Mouse (Mus musculus) midbrain, embryonic 12.5 days (tissue): Measurements from ENCODE around the gene Opn3. TPM values are rescaled to one million over a fixed set of nuclear protein-coding genes. Genes with fewer than 3 reads are reported as not detected.

Source experiments
- ATAC-seq: fragments of 200-750 bp; cut with Nextera tagmentation; 2 replicates; pipeline ENCODE4 v1.8.0; 2017; ENCODE audit warnings: low read depth, moderate TSS enrichment, moderate library complexity; ENCODE audit not compliant: low FRiP score
- H3K27ac ChIP-seq: fragments of 300-500 bp; sonication (generic); replicated peaks from 2 replicates; pipeline ENCODE4 v1.5.1; 2016; ENCODE audit warnings: mild to moderate bottlenecking
- H3K27me3 ChIP-seq: fragments of 300-500 bp; sonication (generic); 2 replicates; pipeline ENCODE4 v1.6.1; 2016; ENCODE audit warnings: mild to moderate bottlenecking
- H3K36me3 ChIP-seq: fragments of 300-500 bp; sonication (generic); 2 replicates; pipeline ENCODE4 v1.6.1; 2016
- H3K4me1 ChIP-seq: fragments of 300-500 bp; sonication (generic); 2 replicates; pipeline ENCODE4 v1.6.1; 2016
- H3K4me2 ChIP-seq: fragments of 300-500 bp; sonication (generic); replicated peaks from 2 replicates; pipeline ENCODE4 v1.6.1; 2016; ENCODE audit warnings: mild to moderate bottlenecking, moderate library complexity
- H3K4me3 ChIP-seq: fragments of 300-500 bp; sonication (generic); 2 replicates; pipeline ENCODE4 v1.5.1; 2016; ENCODE audit warnings: mild to moderate bottlenecking
- H3K9ac ChIP-seq: fragments of 300-500 bp; sonication (generic); replicated peaks from 2 replicates; pipeline ENCODE4 v1.6.1; 2016; ENCODE audit warnings: mild to moderate bottlenecking, moderate library complexity
- H3K9me3 ChIP-seq: fragments of 300-500 bp; sonication (generic); 2 replicates; pipeline ENCODE4 v1.6.1; 2016; ENCODE audit warnings: mild to moderate bottlenecking
- WGBS: fragments of 180-500 bp; shearing (Covaris S2); methylation state at CpG from one replicate; pipeline ENCODE4 v1.1.7; 2016; 5-methylcytosine and 5-hydroxymethylcytosine counted together
- polyA plus RNA-seq: library from polyadenylated mRNA; unstranded; fragments of >200 nt; fragmentation: Nextera tagmentation; extraction: Ambion mirVana; gene quantifications from 2 replicates; pipeline ENCODE4 v1.2.1, GENCODE M21; 2016

Opn3 gene
- polyA plus RNA-seq, 1 experiment from 2014 or later: 11.9 TPM

GRCm38 (mm10) chr1:175643496-175644265 is 48.9 kb downstream of the Opn3 start:
- no peak overlapping the region for H3K4me3 ChIP-seq
- H3K4me2 ChIP-seq: no peak overlapping the region
- no peak for ATAC-seq
- H3K36me3 ChIP-seq: no peaks in the 10 kb centered on the region
- no peaks in the 10 kb centered on the region for H3K9me3 ChIP-seq
- H3K4me1 ChIP-seq: no peaks in the 10 kb centered on the region
- H3K27ac ChIP-seq: no peak overlapping the region
- H3K9ac ChIP-seq: no peak overlapping the region
- H3K27me3 ChIP-seq: 0 out of 2 replicates have a peak, but pooled peaks cover 4% of the 10 kb centered on the region
- 75% methylated on average over 5 of the region's 5 CpGs for WGBS

GRCm38 (mm10) chr1:175640435-175641150 is 52.0 kb downstream of the Opn3 start:
- no peaks in the 10 kb centered on the region for H3K4me1 ChIP-seq
- H3K9ac ChIP-seq: no peak overlapping the region
- no peak overlapping the region for H3K4me2 ChIP-seq
- no peak overlapping the region for H3K4me3 ChIP-seq
- ATAC-seq: no peak
- no peaks in the 10 kb centered on the region for H3K36me3 ChIP-seq
- H3K9me3 ChIP-seq: no peaks in the 10 kb centered on the region
- WGBS: 87% methylated on average over 6 of the region's 6 CpGs
- no peak overlapping the region for H3K27ac ChIP-seq
- H3K27me3 ChIP-seq: 0 out of 2 replicates have a peak, but pooled peaks cover 4% of the 10 kb centered on the region

- no peak for ATAC-seq
- H3K4me3 ChIP-seq: no peak overlapping the region
- no peaks in the 10 kb centered on the region for H3K4me1 ChIP-seq
- H3K4me2 ChIP-seq: no peak overlapping the region
- H3K9ac ChIP-seq: no peak overlapping the region
- no peak overlapping the region for H3K27ac ChIP-seq
- 0 out of 2 replicates have a peak, but pooled peaks cover 4% of the 10 kb centered on the region for H3K27me3 ChIP-seq
- WGBS: 86% methylated on average over 7 of the region's 7 CpGs
- no peaks in the 10 kb centered on the region for H3K9me3 ChIP-seq
- no peaks in the 10 kb centered on the region for H3K36me3 ChIP-seq
These were observed 53.5 kb downstream of the Opn3 start for GRCm38 (mm10) chr1:175639072-175639471.

GRCm38 (mm10) chr1:175637677-175638076 is 54.9 kb downstream of the Opn3 start:
- Histone ChIP-seq H3K4me1 (no peaks in the 10 kb centered on the region), H3K27ac (no peak overlapping the region), H3K4me2 (no peak overlapping the region), H3K9ac (no peak overlapping the region), H3K4me3 (no peak overlapping the region), H3K36me3 (no peaks in the 10 kb centered on the region), H3K9me3 (no peaks in the 10 kb centered on the region), H3K27me3 (0 out of 2 replicates have a peak, but pooled peaks cover 4% of the 10 kb centered on the region)
- WGBS: 82% methylated on average over 7 of the region's 7 CpGs
- no peak for ATAC-seq

- Histone ChIP-seq H3K4me3 (no peak overlapping the region), H3K4me1 (no peaks in the 10 kb centered on the region), H3K36me3 (no peaks in the 10 kb centered on the region), H3K27ac (no peak overlapping the region), H3K27me3 (no peaks in the 10 kb centered on the region), H3K9me3 (no peaks in the 10 kb centered on the region), H3K4me2 (no peak overlapping the region), H3K9ac (no peak overlapping the region)
- WGBS: 95% methylated on average over 14 of the region's 14 CpGs
- ATAC-seq: no peak
These were observed 60.1 kb downstream of the Opn3 start for GRCm38 (mm10) chr1:175632470-175632869.

GRCm38 (mm10) chr1:175631721-175632221 is 60.8 kb downstream of the Opn3 start:
- WGBS: 82% methylated on average over 10 of the region's 10 CpGs
- no peak for ATAC-seq

GRCm38 (mm10) chr1:175631080-175631479 is 61.5 kb downstream of the Opn3 start:
- 91% methylated on average over 3 of the region's 3 CpGs for WGBS

More at GRCm38 (mm10) chr1:175631721-175632221, 60.8 kb downstream of the Opn3 start:
- Histone ChIP-seq H3K4me1 (no peaks in the 10 kb centered on the region), H3K27me3 (no peaks in the 10 kb centered on the region), H3K9ac (no peak overlapping the region), H3K9me3 (no peaks in the 10 kb centered on the region), H3K36me3 (no peaks in the 10 kb centered on the region), H3K4me3 (no peak overlapping the region), H3K27ac (no peak overlapping the region), H3K4me2 (no peak overlapping the region)

GRCm38 (mm10) chr1:175630345-175630744 is 62.2 kb downstream of the Opn3 start:
- no peak for ATAC-seq
- H3K4me1 ChIP-seq: no peaks in the 10 kb centered on the region
- H3K27me3 ChIP-seq: no peaks in the 10 kb centered on the region
- no peaks in the 10 kb centered on the region for H3K9me3 ChIP-seq
- no peaks in the 10 kb centered on the region for H3K36me3 ChIP-seq
- H3K4me3 ChIP-seq: no peak overlapping the region
- no peak overlapping the region for H3K9ac ChIP-seq
- 89% methylated on average over 5 of the region's 5 CpGs for WGBS
- no peak overlapping the region for H3K27ac ChIP-seq
- H3K4me2 ChIP-seq: no peak overlapping the region

More at GRCm38 (mm10) chr1:175631080-175631479, 61.5 kb downstream of the Opn3 start:
- H3K27me3 ChIP-seq: no peaks in the 10 kb centered on the region
- H3K4me2 ChIP-seq: no peak overlapping the region
- no peak for ATAC-seq
- H3K9ac ChIP-seq: no peak overlapping the region
- H3K4me1 ChIP-seq: no peaks in the 10 kb centered on the region
- H3K9me3 ChIP-seq: no peaks in the 10 kb centered on the region
- no peaks in the 10 kb centered on the region for H3K36me3 ChIP-seq
- H3K27ac ChIP-seq: no peak overlapping the region
- no peak overlapping the region for H3K4me3 ChIP-seq

- no peaks in the 10 kb centered on the region for H3K27me3 ChIP-seq
- no peak overlapping the region for H3K4me3 ChIP-seq
- peaks cover 7% of the 10 kb centered on the region for H3K4me1 ChIP-seq
- H3K9me3 ChIP-seq: no peaks in the 10 kb centered on the region
- H3K9ac ChIP-seq: no peak overlapping the region
- ATAC-seq: no peak
- H3K36me3 ChIP-seq: no peaks in the 10 kb centered on the region
- WGBS: 82% methylated on average over 6 of the region's 6 CpGs
- H3K27ac ChIP-seq: no peak overlapping the region
- no peak overlapping the region for H3K4me2 ChIP-seq
These were observed 63.3 kb downstream of the Opn3 start for GRCm38 (mm10) chr1:175629248-175629647.

- Histone ChIP-seq H3K4me3 (peak overlapping the region; percentile 57), H3K27me3 (no peaks in the 10 kb centered on the region), H3K36me3 (no peaks in the 10 kb centered on the region), H3K4me1 (peaks cover 12% of the 10 kb centered on the region), H3K9ac (peak overlapping the region; percentile 33; the same call in 1 of the 2 replicates), H3K27ac (peak overlapping the region; percentile 60; the same call in 1 of the 2 replicates), H3K4me2 (peak overlapping the region; percentile 59), H3K9me3 (no peaks in the 10 kb centered on the region)
- ATAC-seq: peak; percentile 28
- WGBS: 90% methylated on average over 1 of the region's 1 CpGs
These were observed 66.4 kb downstream of the Opn3 start for GRCm38 (mm10) chr1:175625990-175626692.

- Histone ChIP-seq H3K4me1 (peaks cover 12% of the 10 kb centered on the region), H3K4me3 (peak within 1 kb of the TSS; percentile 57), H3K36me3 (no peaks in the 10 kb centered on the region), H3K27me3 (no peaks in the 10 kb centered on the region), H3K4me2 (peak within 1 kb of the TSS; percentile 86), H3K9ac (peak within 1 kb of the TSS; percentile 90), H3K9me3 (no peaks in the 10 kb centered on the region), H3K27ac (peak within 1 kb of the TSS; percentile 71)
- under 1% methylated on average over 58 of the region's 58 CpGs for WGBS
- peak; percentile 100 for ATAC-seq
These were observed 67.2 kb downstream of the Opn3 start, which contains the start of gene Fh1 for GRCm38 (mm10) chr1:175625257-175625879. Gene Fh1 (minus strand): TSS chr1:175625635.
